Mouse (Mus musculus): ENCODE data around the gene Spats2l. TPM values are rescaled to one million over a fixed set of nuclear protein-coding genes. Genes with fewer than 3 reads are reported as not detected.

The Spats2l gene
- polyA plus RNA-seq (2014; fragmentation: Illumina TruSeq; extraction: RNeasy Lipid Tissue Mini Kit (QIAGEN cat#74804); ENCODE audit: low read depth, low replicate concordance), result 6.7 TPM

DNA sequence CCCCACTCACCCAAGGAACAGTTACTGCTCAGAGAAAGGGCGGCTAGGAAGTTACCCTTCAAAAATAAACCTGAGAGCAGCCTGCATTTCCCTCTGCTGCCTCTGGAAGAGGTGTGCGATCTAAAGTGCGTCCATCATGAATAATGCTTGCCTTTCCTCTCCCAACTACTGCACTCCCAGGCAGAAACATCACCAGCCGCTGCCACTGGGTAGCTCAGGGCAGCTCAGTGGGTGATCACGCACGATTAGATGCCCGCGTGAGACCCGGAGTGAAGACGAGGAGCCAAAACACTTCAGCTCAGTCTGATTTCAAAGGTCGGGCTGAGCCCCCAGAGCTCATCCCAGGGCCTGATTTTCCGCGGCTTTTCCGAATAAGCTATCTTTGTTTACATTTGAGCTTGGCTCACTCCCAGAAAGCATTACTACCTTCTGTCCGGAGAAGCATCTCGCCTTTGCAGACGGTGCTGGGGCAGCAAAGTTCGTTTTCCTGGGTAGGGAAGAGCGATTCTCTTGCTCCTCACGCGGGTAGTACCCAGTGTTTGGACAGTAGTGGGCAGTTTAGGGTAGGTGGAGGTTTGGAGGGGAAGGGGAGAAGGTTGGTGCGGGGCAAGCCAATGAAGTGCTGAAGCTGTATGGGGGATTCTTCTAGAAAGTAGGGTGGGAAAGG, at the start of gene Spats2l:
Gene Spats2l, plus strand, starts transcription at position 162 of the 667 bp plus-strand sequence.

DNA sequence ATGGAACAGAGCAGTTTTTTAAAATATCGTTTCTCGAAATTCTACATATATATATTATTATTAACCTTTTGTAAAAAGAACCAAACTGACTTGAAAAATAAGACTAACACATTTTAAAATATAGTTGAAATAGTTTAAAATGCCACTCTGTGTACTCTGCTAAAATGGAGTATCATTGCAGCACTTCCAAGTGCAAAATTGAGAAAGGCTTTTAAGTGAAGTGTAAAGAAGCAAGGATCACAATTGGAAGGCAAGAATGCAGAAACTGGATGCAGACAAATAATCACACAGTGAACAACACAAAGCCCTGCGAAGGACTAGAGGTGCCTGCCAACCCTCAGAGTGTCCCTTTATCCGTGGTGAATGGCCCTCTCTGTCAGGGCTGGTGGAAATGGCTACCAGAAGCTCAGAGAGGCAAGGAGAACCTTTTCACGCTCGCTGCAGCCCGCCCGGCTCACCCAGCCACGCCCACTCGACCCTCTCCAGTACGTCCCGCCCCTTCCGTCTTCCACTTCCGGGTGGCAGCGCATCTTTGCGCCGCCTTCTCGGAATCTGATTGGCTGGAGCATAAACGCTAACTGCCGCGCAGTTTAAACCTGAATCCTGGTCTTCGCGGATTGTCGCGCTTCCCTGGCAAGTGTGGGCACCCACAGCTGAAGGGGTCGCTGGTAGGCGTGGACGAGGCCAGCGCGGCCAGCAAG, 221.6 kb downstream of the Spats2l start, which contains the start of gene Sgo2a:
Gene Sgo2a, plus strand, starts transcription at position 540 of the 701 bp plus-strand sequence.

Other genes with a start within 250 kb of the Spats2l start
- gene Sgo2a, start 221.8 kb downstream of the Spats2l start, polyA plus RNA-seq (2014; fragmentation: Illumina TruSeq; extraction: RNeasy Lipid Tissue Mini Kit (QIAGEN cat#74804); ENCODE audit: low read depth, low replicate concordance), result 0.91 TPM
- 13.6 TPM for gene Kctd18, start 244.8 kb downstream of the Spats2l start, polyA plus RNA-seq (2014; fragmentation: Illumina TruSeq; extraction: RNeasy Lipid Tissue Mini Kit (QIAGEN cat#74804); ENCODE audit: low read depth, low replicate concordance)

All from adipose tissue, adult 10 weeks (tissue).